Mouse (Mus musculus) limb, embryonic 15.5 days (tissue): ENCODE data around the gene Nin. TPM values are rescaled to one million over a fixed set of nuclear protein-coding genes. Genes with fewer than 3 reads are reported as not detected.

Source experiments
- ATAC-seq: fragments of 200-750 bp; cut with Nextera tagmentation; 2 replicates; pipeline ENCODE4 v1.8.0; 2017; ENCODE audit warnings: low read depth, moderate TSS enrichment; ENCODE audit not compliant: insufficient number of reproducible peaks, low FRiP score, low TSS enrichment
- H3K27ac ChIP-seq: fragments of 300-500 bp; sonication (generic); 2 replicates; pipeline ENCODE4 v1.5.1; 2015; ENCODE audit warnings: moderate library complexity, mild to moderate bottlenecking, inconsistent platforms
- H3K27me3 ChIP-seq: fragments of 300-500 bp; sonication (generic); 2 replicates; pipeline ENCODE4 v1.6.1; 2015; ENCODE audit warnings: inconsistent platforms
- H3K36me3 ChIP-seq: fragments of 300-500 bp; sonication (generic); 2 replicates; pipeline ENCODE4 v1.6.1; 2015; ENCODE audit warnings: inconsistent platforms
- H3K4me1 ChIP-seq: fragments of 300-500 bp; sonication (generic); 2 replicates; pipeline ENCODE4 v1.6.1; 2015; ENCODE audit warnings: inconsistent platforms
- H3K4me2 ChIP-seq: fragments of 300-500 bp; sonication (generic); 2 replicates; pipeline ENCODE4 v1.6.1; 2015; ENCODE audit warnings: mild to moderate bottlenecking, inconsistent platforms
- H3K4me3 ChIP-seq: fragments of 300-500 bp; sonication (generic); 2 replicates; pipeline ENCODE4 v1.5.1; 2015; ENCODE audit warnings: mild to moderate bottlenecking, inconsistent platforms
- H3K9ac ChIP-seq: fragments of 300-500 bp; sonication (generic); 2 replicates; pipeline ENCODE4 v1.6.1; 2015; ENCODE audit warnings: inconsistent platforms
- H3K9me3 ChIP-seq: fragments of 300-500 bp; sonication (generic); 2 replicates; pipeline ENCODE4 v1.6.1; 2016; ENCODE audit warnings: inconsistent platforms
- WGBS: fragments of 180-500 bp; shearing (Covaris S2); methylation state at CpG from one replicate; pipeline ENCODE4 v1.1.7; 2015; 5-methylcytosine and 5-hydroxymethylcytosine counted together
- polyA plus RNA-seq: library from polyadenylated mRNA; unstranded; fragments of >200 nt; fragmentation: Nextera tagmentation; extraction: Ambion mirVana; gene quantifications from 2 replicates; pipeline ENCODE4 v1.2.1, GENCODE M21; 2015

Gene Nin
- polyA plus RNA-seq, 1 experiment from 2014 or later = 9.3 TPM

GRCm38 (mm10) chr12:70040981-70041380 lies 72.5 kb downstream of the Nin start:
- no peaks in the 10 kb centered on the region for H3K9me3 ChIP-seq
- no peak overlapping the region for H3K4me3 ChIP-seq
- H3K4me2 ChIP-seq = no peak overlapping the region
- no peaks in the 10 kb centered on the region for H3K27me3 ChIP-seq
- H3K4me1 ChIP-seq = no peaks in the 10 kb centered on the region
- no peak overlapping the region for H3K9ac ChIP-seq
- 75% methylated on average over 6 of the region's 6 CpGs for WGBS
- no peak for ATAC-seq
- no peak overlapping the region for H3K27ac ChIP-seq
- peaks cover 60% of the 10 kb centered on the region for H3K36me3 ChIP-seq

- ATAC-seq = no peak
- 86% methylated on average over 19 of the region's 19 CpGs for WGBS
- H3K36me3 ChIP-seq = peaks cover 52% of the 10 kb centered on the region
- no peaks in the 10 kb centered on the region for H3K4me1 ChIP-seq
- H3K9me3 ChIP-seq = no peaks in the 10 kb centered on the region
- H3K9ac ChIP-seq = no peak overlapping the region
- no peaks in the 10 kb centered on the region for H3K27me3 ChIP-seq
- no peak overlapping the region for H3K4me3 ChIP-seq
- H3K27ac ChIP-seq = no peak overlapping the region
- no peak overlapping the region for H3K4me2 ChIP-seq
Observed at GRCm38 (mm10) chr12:70036722-70037305, 76.7 kb downstream of the Nin start.

GRCm38 (mm10) chr12:70026233-70026632 lies 87.3 kb downstream of the Nin start:
- peaks cover 63% of the 10 kb centered on the region for H3K36me3 ChIP-seq

GRCm38 (mm10) chr12:70025431-70025830 lies 88.1 kb downstream of the Nin start:
- H3K27ac ChIP-seq = no peak overlapping the region
- no peaks in the 10 kb centered on the region for H3K27me3 ChIP-seq
- H3K4me2 ChIP-seq = no peak overlapping the region
- H3K4me1 ChIP-seq = no peaks in the 10 kb centered on the region
- WGBS = 79% methylated on average over 6 of the region's 6 CpGs
- H3K9me3 ChIP-seq = no peaks in the 10 kb centered on the region
- H3K4me3 ChIP-seq = no peak overlapping the region
- no peak overlapping the region for H3K9ac ChIP-seq
- ATAC-seq = no peak
- H3K36me3 ChIP-seq = peaks cover 62% of the 10 kb centered on the region

More at GRCm38 (mm10) chr12:70026233-70026632, 87.3 kb downstream of the Nin start:
- no peak overlapping the region for H3K9ac ChIP-seq
- ATAC-seq = no peak
- H3K4me3 ChIP-seq = no peak overlapping the region
- H3K9me3 ChIP-seq = no peaks in the 10 kb centered on the region
- no peak overlapping the region for H3K4me2 ChIP-seq
- H3K27me3 ChIP-seq = no peaks in the 10 kb centered on the region
- no peaks in the 10 kb centered on the region for H3K4me1 ChIP-seq
- no peak overlapping the region for H3K27ac ChIP-seq

- H3K4me1 ChIP-seq = no peaks in the 10 kb centered on the region
- H3K9ac ChIP-seq = no peak overlapping the region
- no peak overlapping the region for H3K27ac ChIP-seq
- 90% methylated on average over 4 of the region's 4 CpGs for WGBS
- no peak for ATAC-seq
- no peak overlapping the region for H3K4me2 ChIP-seq
- H3K36me3 ChIP-seq = peaks cover 69% of the 10 kb centered on the region
- H3K27me3 ChIP-seq = no peaks in the 10 kb centered on the region
- no peaks in the 10 kb centered on the region for H3K9me3 ChIP-seq
- H3K4me3 ChIP-seq = no peak overlapping the region
Observed at GRCm38 (mm10) chr12:70023580-70023979, 89.9 kb downstream of the Nin start.

- Histone ChIP-seq H3K4me3 (no peak overlapping the region), H3K9me3 (no peaks in the 10 kb centered on the region), H3K9ac (no peak overlapping the region), H3K36me3 (peaks cover 43% of the 10 kb centered on the region), H3K27ac (no peak overlapping the region), H3K4me1 (no peaks in the 10 kb centered on the region; the same call in 1 of the 2 replicates), H3K4me2 (no peak overlapping the region), H3K27me3 (no peaks in the 10 kb centered on the region)
- WGBS = 85% methylated on average over 4 of the region's 4 CpGs
- no peak for ATAC-seq
Observed at GRCm38 (mm10) chr12:70018153-70018552, 95.4 kb downstream of the Nin start.

- WGBS = 72% methylated on average over 4 of the region's 4 CpGs
- no peak overlapping the region for H3K4me3 ChIP-seq
- H3K27ac ChIP-seq = no peak overlapping the region
- no peaks in the 10 kb centered on the region for H3K27me3 ChIP-seq
- H3K9ac ChIP-seq = no peak overlapping the region
- H3K4me2 ChIP-seq = no peak overlapping the region
- peaks cover 30% of the 10 kb centered on the region for H3K36me3 ChIP-seq
- ATAC-seq = no peak
- no peaks in the 10 kb centered on the region; the same call in 1 of the 2 replicates for H3K4me1 ChIP-seq
- H3K9me3 ChIP-seq = no peaks in the 10 kb centered on the region
Observed at GRCm38 (mm10) chr12:70015936-70016335, 97.6 kb downstream of the Nin start.

GRCm38 (mm10) chr12:70011681-70012080 lies 101.8 kb downstream of the Nin start:
- no peaks in the 10 kb centered on the region for H3K27me3 ChIP-seq
- H3K4me2 ChIP-seq = no peak overlapping the region
- H3K36me3 ChIP-seq = peaks cover 11% of the 10 kb centered on the region
- no peaks in the 10 kb centered on the region for H3K9me3 ChIP-seq
- ATAC-seq = no peak
- no peak overlapping the region for H3K9ac ChIP-seq
- no peak overlapping the region for H3K27ac ChIP-seq
- no peaks in the 10 kb centered on the region; the same call in 1 of the 2 replicates for H3K4me1 ChIP-seq
- WGBS = 73% methylated on average over 5 of the region's 5 CpGs
- no peak overlapping the region for H3K4me3 ChIP-seq

GRCm38 (mm10) chr12:70010356-70010755 lies 103.2 kb downstream of the Nin start:
- H3K36me3 ChIP-seq = peaks cover 11% of the 10 kb centered on the region
- no peaks in the 10 kb centered on the region; the same call in 1 of the 2 replicates for H3K4me1 ChIP-seq
- no peak for ATAC-seq
- 94% methylated on average over 4 of the region's 4 CpGs for WGBS
- no peak overlapping the region for H3K4me2 ChIP-seq
- no peaks in the 10 kb centered on the region for H3K9me3 ChIP-seq
- no peak overlapping the region for H3K9ac ChIP-seq
- no peak overlapping the region for H3K4me3 ChIP-seq
- no peaks in the 10 kb centered on the region for H3K27me3 ChIP-seq
- H3K27ac ChIP-seq = no peak overlapping the region

GRCm38 (mm10) chr12:70005103-70005502 lies 108.4 kb downstream of the Nin start:
- no peaks in the 10 kb centered on the region for H3K27me3 ChIP-seq
- no peaks in the 10 kb centered on the region for H3K9me3 ChIP-seq
- no peak for ATAC-seq
- no peak overlapping the region for H3K4me3 ChIP-seq
- H3K4me1 ChIP-seq = no peaks in the 10 kb centered on the region
- WGBS = 82% methylated on average over 4 of the region's 4 CpGs
- H3K36me3 ChIP-seq = no peaks in the 10 kb centered on the region
- H3K27ac ChIP-seq = no peak overlapping the region
- H3K4me2 ChIP-seq = no peak overlapping the region
- no peak overlapping the region for H3K9ac ChIP-seq

- no peak overlapping the region for H3K9ac ChIP-seq
- no peaks in the 10 kb centered on the region for H3K9me3 ChIP-seq
- H3K27me3 ChIP-seq = no peaks in the 10 kb centered on the region
- no peaks in the 10 kb centered on the region for H3K36me3 ChIP-seq
- no peak overlapping the region for H3K27ac ChIP-seq
- ATAC-seq = no peak
- H3K4me1 ChIP-seq = no peaks in the 10 kb centered on the region
- no peak overlapping the region for H3K4me2 ChIP-seq
- 73% methylated on average over 13 of the region's 13 CpGs for WGBS
- no peak overlapping the region for H3K4me3 ChIP-seq
Observed at GRCm38 (mm10) chr12:69998186-69998983, 115.1 kb downstream of the Nin start.

- 43% methylated on average over 3 of the region's 3 CpGs for WGBS
- no peaks in the 10 kb centered on the region for H3K9me3 ChIP-seq
- H3K27ac ChIP-seq = no peak overlapping the region
- no peak overlapping the region for H3K4me3 ChIP-seq
- ATAC-seq = no peak
- no peaks in the 10 kb centered on the region for H3K36me3 ChIP-seq
- H3K9ac ChIP-seq = no peak overlapping the region
- H3K27me3 ChIP-seq = no peaks in the 10 kb centered on the region
- no peaks in the 10 kb centered on the region for H3K4me1 ChIP-seq
- no peak overlapping the region for H3K4me2 ChIP-seq
Observed at GRCm38 (mm10) chr12:69995382-69995781, 118.1 kb downstream of the Nin start.
